Mouse (Mus musculus): Measurements from ENCODE around the gene Tns3.

The Tns3 gene

DNA sequence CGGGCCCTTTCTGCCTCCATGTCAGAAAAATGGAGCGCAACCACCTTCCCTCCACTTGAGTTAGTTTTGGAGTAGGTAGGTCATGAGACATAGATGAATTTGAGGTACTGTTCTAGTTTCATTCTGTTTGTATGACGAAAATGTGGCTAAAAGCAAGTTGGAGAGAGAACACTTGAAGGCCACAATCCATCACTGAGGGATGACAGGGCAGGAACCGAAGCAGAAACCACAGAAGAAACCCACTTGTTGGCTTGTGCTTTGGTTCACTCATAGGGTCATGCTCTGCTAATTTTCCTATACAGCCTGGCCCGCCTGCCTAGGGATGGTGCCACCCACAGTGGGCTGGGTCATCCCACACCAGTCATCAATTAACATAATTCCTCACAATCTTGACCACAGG lies 14.9 kb upstream of the Tns3 start:
- DNase-seq, result no peak

DNA sequence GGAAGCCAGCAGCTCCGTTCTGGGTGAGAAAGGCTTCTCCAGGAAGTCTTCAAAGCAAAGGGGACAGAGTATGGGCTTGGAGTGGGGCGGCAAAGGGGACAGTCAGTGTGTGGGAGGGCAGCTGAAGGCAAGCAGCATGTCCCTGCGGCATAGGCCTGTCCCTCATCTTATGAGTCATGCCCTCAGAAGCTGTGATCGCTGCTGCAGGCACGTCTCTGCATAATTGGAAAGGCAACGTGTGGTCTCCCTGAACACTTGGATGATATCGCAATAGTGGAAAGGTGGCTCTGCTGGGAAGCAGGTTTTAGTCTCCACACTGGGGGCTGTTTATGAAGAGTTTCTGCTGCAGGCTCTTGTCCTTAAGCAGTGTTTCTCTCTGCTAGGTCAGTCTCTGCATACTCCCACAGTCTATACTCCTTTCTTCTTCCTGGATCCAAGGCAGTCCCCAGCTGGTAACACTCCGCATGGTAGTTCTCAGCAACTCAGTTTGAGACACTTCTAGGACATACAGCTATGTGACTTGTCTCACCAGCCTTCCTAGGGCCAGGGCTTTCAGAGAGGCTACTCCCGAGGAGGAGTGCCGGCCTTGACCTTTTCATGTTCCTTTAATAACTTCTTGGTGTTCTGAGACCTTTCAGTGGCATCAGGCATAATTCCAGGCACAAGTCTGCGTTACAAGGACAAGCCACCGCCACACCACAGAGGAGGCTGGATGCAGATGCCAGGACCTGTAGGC lies 14.1 kb upstream of the Tns3 start:
- no peak for DNase-seq

DNA sequence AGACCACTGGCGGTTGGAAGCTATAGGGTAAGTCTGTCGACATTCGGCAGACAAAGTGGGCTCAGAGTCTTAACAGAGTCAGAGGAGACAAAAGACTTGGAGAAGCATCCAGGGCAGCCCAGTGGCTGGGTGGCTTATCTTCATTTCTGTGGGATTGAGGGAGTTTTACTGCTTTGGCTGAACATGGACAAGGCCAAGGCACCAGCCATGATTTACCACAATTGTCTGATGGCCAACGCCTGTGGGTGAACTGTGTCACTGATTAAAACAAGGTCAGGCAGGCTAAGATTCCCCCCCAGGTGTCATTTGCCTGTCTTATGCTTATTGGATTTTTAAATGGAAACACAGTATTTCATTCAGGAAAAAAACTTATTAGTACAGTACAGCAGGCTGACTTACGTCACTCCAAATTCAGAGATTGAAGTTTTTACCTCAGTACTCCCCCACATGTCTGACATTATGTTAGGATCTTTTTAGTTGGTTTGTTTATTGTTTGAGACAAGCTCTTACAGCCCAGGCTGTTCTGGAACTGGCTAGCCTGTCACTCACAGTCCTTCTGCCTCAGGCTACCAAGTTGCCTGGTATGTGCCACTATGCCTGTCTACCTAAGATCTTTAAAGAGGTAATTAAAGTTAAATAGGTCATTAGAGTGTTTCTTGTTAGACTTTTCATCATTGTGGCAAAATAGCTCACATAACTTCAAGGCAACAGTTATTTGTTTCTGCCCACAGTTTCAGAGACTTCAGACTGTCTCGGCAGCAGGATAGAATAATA lies 11.6 kb upstream of the Tns3 start:
- no peak for DNase-seq

DNA sequence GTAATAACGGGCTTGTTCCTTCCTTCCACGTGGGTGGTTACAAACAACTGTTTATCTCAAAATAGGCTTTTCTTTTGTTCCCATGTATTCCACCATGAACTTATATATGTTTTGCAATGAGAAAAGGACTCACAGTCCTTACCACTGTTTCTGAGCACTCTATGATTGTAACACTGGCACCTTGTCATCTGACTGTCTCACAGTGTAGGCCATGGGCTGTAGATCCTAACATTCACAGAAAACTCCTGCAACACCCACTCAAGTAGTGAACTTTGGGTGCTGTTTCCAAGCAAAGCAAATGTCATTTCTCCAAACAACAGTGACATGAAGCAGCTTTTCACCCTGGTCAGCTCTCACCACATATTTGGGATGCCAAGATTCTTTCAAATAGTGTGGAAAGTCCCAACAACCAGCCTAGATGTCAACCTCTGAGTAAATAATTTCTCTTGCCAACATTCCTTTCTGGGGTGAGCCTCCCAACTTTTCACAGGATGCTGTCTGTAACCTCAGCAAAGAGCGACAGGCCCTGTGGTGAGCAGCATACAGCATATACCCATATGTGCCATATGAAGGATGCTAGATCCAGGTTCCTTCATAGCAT lies 10.3 kb upstream of the Tns3 start:
- no peak for DNase-seq

DNA sequence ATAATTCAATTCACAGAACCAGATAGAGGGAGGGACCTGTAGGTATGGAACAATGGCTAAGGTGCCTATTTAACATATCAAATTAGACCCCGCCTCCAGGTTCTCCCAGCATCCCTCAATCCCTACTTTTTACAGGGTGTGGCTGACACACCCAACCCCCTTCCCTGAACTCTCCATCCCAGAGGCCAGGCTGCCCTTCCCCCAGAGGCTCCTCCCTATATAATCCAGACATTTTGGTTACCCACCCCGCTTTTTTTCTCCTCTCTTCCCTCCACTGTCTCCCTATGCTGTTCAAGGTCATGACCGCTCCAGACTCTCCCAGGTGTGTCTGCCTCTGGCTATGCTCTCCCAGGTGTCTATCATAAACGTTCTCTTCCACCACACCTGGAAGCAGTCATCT lies 7.4 kb upstream of the Tns3 start:
- DNase-seq, result no peak

DNA sequence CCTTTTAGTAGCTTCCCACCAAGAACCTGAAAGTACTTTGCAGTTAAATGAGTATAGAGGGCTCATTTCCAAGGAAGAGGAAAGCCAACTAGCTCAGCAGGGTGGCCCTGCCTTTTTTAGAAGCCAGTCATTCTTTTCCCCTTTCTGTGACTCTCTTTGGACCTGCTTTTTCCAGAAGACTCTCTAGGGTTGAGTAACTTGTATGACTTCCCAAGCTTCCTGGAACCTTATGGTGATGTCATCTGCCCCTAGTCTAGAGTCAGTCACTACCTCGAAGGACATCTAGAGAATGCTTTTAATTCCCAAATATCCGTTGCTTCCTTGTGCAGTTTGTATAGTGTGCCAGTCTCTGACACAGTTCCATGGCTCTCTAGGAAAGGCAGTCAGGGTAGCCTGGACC lies 4.8 kb upstream of the Tns3 start:
- DNase-seq, result no peak

DNA sequence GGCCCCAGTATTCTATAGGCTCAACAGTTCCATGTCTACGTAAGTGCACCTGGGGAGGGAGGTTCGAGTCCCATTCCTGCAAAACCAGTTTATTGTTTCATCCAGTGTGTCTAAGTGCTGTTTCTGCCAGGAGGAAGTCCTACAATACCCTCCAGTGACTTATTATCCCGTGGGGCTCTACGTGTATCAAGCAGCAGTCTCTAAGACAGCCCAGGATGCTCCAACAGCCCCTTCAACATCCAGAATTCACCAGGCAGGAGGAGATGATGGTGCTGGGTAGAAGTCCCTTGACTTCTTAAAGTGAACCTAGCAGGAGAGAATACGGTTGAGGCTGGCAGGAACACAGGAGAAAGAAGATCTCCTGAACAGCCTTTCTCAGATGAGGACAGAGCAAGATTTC lies 462 bp upstream of the Tns3 start:
- no peak for DNase-seq

DNA sequence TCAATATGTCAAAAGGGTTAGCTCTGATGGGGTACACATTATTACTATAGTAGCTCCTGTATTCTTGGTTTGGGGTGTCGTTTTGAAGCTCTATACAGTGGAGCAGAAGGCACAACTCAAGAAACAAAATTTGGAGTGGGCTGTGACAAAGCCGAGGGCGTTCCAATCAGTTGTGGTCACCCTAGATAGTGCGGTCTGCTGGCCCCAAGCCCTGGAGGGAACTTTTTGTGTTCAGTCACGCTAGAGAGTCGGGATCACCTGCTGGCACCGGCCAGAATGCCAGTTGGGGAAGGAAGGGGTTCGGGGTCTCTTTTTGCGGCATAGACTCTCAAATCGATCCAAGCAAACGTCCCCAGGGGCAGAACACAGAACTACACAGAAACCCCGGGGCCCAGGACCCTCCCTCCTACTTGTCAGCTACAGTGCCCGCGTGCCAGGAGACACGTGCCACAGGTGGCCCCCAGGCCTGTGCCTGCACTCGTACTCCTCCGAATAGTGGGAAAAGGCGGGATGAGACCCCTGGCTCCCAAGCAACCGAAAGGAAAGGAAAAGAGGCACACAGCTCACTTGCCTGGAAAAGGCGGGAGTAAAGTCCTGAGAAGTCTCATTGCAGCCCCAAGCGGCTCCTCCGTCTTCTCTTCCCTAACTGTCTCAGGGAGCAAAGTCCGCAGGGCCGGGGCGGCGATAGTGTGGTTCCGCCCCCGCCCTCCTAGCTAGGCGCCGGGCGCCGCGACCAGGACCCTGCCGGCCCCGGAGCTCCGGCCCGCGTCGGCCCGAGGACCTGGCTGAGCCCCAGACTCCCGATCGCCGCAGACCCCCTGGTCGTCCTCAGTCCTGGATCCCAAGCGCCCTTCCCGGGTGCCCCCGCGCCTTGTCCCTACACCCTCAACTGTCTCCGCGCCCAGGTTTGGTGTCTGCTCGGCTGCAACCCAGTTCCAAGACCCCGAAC lies 617 bp downstream of the Tns3 start:
- peak; percentile 51 to 53 for DNase-seq

DNA sequence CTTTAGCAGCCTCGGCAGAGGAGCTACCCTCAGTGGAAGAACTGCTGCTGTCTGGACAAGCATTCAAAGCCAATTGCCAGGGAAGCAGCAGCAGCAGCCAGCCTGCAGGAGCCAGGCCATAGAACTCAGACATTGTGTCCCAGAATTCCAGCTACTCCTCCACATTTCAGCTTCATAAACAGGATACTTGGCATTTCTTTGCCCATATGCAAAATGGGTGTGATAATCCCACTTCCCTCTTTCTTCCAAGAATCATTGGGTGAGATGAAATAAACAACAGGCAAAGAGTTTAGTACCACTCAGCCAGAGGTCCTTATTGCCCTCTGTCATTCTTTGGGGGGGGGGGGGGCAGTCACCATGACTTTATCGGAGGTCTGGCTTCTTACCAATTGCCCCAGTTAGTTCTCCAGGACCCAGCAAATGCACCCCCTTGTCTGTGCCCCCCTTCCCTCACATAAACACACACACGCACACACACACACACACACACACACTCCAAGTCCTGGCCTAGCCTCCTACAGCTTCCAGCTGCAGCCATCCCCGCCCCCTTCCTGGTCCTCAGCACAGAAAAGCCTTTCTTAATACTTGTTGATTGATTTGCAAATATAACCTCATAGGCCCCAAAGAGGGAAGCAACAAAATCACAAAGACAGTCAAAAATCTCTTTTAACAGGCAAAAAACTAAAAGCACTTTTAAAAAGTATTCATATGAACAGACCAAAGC lies 1.5 kb downstream of the Tns3 start:
- no peak for DNase-seq

DNA sequence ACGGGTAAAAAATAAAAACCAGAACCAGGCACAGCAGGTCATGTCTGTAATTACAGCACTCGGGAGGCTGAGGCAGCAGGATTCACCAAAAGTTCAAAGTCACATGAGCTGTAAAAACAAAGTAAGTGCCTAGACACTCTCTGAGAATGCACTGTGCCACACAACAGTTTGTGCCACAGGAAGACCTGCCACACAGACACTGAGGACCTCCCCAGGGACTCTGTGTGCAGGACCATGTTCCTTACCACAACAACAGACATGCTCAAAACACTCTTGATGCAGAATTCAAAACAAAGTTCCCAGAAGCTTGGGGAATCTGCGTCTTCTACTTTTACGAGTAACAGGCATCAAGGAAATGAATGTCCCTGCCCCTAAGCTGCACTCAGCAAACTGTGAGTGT lies 3.4 kb downstream of the Tns3 start:
- no peak for DNase-seq

DNA sequence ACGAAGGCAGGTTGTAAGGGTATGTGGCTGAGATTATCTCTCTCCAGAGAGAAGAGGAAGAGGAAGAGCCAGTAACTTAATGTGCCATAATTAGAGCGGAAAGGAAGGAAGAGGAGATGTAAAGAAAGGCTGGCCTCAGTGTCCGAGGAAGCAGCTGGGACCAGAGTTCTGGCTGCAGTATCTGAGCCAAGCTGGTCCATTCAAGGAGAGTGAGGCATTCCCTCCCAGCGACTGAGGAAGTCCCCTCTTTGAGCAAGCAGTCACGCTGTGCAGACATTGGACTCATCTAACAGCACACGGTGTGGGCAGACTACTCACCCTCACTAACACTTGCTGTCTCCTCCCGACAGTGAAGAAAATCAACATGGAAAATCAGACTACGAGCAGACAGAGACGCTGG lies 4.5 kb downstream of the Tns3 start:
- no peak for DNase-seq

DNA sequence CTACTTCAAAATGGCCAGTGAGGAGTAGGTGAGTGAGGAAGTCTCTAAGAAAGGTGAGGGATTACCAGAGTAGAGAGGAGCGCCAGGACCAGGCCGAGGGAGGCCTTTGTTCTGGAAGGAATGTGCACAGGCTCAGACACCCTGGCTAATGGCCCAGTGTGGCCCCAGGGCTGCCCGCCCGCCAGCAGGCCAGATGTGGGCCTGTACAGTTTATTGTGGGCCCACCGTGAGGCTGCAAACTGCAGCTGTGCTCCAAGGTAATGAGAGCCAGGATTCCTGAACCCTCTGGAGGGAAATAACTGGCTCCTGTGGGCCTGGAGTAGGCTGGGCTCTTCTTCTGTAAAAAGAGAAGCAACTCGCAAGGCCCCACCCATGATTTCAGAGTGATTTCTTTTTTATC lies 5.3 kb downstream of the Tns3 start:
- DNase-seq, result no peak

DNA sequence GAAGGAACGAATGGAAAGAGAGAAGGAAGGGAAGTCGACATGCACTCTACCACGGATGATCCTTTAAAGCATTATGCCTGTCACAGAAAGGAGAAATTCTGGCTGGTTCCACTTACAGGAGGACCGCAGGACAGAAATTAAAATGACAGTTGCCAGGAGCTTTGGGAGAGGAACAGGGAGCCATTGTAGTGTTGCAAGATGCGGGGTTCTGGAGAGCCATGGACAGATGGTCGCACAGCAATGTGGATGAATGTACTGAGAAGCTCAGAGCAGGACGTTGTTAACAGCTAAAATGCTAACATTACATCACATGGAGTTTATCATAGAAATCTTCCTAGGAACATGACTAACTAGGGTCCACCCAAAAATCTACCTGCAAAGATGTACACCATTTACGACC lies 6.8 kb downstream of the Tns3 start:
- peak in 1 of 2 experiments; percentile 51 for DNase-seq

DNA sequence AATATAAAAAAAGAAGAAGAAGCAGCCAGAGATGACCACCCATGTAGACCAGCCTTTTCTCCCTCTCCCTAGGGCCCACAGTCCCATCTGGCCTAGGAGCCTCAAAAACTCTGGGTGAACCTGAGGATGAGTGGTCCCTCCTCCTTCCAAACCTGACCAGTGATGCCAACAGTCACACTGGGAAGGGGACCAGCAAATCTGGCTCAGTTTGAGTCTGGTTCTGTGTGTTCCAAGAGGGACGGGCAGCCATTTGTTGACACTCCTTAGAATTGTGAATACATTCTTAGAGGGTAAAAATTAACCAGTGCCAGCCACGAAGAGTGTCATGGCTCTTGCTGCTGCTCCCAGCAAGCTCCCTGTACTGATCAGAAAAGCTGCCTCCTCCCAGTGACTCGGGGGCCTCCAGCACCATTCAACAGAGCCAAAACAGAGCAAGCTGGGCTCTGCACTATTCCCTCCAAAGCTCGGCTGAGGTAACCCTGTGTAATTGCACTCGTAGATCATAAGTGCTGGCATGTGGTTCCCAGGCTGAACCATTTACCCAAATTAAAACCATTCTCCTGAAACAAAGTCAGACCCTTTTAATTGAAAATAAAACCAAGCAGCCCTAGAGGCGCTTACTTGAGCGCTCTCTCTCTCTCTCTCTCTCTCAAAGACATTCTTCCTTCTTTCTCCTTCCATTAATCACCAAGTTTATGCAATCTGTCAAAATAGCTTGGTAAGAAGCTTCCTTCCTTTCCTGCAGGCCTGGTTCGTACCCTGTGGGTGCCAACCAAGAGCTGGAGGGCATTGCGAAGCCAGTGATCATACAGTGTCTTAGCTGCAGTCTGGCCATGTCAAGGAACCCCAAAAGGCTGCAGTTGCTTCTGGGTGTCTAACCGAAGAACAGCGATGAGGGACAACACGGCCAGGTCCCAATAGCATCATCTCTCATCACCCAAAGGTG lies 7.6 kb downstream of the Tns3 start:
- peak; percentile 55 to 71 for DNase-seq

DNA sequence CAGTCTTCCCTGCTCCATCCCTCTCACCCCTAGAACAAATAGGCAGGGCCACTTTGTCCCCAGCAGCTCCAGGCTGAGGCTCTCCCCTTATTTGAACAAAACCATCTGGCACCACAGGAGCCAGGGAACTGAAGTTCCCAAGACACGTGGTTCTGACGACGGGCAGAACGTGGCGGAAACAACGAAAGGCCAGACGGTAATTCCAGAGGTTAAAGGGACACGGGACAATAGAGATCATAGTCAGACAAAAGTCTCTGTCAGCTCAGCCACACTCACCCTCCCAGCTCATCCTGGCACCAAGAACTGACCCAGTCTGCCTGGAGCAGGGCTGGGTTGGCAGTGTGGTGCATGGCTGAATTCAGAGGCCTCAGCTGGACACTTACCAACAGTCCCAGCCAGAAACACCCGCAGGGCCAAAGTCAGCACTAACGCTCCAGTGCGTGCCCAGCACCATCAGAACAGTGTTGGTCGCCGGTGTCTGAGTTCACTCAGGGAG lies 10.5 kb downstream of the Tns3 start:
- peak; percentile 80 to 83 for DNase-seq

DNA sequence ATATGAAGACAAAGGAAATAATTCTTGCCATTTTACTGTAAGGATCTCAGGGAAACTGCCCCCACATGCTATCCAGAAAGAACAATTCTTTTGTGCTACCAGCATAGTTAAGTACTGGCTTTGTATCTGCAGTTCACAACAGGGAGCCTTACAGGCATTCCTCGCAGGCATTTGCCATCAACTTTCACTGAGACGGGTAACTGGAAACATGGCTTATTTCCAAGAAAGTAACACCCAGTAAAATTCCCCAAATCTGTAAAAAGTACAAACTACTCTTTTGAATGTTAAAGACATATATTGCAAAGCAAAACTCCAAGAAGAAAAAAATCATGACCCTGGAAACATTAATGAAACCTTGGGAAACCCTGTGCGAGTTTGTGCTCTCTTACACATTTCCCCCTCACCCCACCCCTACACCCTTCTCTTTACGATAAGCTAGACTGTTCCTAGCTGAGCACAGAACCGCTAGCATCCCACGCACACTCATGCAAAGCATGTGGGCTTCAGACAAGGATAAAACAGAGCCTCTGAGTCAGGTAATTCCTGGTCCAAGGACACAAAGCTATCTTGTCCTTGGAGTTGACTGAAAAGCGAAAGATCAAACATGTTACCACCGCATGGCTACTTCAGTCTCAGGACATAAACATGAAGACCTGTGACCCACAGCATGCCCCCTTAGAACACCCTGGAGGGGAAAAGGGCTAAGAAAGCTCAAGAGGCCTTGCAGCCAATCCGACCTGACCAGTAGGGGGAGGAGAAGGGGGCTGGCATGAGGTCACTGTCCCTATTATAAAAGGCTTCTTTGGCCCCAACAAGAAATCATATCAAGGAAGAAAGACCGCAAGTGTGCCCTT lies 11.3 kb downstream of the Tns3 start:
- no peak for DNase-seq

DNA sequence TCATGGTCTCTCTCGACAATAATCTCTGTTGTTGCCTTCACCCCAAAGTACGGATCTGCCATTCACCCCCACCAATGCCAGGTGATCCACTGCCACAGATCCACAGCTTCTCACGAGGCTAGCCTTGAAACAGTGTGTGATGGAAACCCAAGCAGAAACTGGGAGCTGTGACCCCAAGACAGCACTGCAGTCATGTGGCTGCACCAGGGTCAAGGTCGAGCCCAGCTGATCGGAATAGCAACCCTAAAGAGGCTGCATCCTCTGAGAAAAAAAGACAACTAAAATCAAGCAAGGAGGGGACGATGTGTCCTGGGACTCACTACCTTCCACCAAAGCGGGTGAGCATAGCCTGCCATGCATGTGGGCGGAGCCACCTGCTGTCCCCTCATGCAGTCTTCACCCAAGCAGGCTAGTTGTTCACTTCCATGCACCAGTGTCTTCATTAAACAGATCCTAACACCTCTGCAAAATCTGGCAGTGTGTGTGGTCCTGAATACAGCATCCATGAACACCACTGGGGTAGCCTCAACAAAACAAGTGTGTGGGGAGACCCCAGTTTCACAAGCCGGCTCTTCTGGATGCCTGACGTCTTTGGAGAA lies 12.1 kb downstream of the Tns3 start:
- no peak for DNase-seq

DNA sequence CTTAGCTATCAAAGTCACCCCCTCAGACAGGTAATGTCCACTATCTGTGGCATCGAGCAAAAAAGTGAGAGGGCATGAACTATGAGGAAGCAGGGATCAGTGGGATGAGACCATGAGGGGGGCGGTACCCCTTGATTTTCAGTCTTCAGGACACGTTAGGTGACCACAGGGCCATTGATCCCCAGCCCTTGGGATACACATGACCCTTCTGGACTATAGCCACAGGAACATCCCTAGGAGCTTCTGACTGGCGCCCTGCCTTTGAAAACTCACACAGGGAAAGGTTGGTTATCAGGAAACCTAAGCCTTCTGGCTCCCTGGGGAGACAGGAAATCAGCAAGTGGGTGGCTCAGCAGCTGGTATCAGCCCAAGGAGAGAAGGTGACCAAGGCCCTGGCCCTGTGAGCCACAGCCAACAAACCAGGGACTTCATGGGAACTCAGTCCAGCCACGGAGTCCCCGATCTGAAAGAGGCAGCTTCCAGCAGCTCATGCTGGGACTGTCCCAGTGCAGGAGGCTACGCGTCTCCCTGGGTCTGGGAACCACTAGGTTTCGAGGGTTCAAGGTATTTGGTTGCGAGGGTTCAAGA lies 12.8 kb downstream of the Tns3 start:
- DNase-seq, result no peak

DNA sequence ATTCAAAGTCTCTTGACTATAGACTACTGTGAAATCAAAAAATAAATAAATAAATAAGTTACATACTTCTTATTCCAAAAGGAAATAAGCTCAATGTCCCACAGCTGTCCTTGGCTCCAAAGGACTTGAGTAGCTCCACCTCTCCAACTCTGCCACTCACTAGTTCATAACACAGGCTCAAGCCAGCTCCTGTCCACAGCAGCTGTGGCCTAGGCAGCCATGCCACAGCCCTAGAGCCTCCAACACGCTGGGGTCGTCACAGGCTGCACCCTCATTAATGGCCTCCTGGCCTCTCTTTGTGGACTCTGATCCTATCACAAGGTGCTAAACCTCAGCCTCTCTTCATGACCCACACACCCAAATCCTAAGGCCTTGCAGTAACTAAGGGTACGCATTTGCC lies 18.7 kb downstream of the Tns3 start:
- DNase-seq, result no peak

Measured in cerebellum, postnatal 14 days (tissue).